Mouse (Mus musculus): ENCODE results near the gene Ppp4r4.
"Not testable (repeated sequence)": the region's sequence is repeated elsewhere in the genome, so short reads cannot be mapped to it uniquely, and the experiment has no call there.

Ppp4r4 gene

DNA sequence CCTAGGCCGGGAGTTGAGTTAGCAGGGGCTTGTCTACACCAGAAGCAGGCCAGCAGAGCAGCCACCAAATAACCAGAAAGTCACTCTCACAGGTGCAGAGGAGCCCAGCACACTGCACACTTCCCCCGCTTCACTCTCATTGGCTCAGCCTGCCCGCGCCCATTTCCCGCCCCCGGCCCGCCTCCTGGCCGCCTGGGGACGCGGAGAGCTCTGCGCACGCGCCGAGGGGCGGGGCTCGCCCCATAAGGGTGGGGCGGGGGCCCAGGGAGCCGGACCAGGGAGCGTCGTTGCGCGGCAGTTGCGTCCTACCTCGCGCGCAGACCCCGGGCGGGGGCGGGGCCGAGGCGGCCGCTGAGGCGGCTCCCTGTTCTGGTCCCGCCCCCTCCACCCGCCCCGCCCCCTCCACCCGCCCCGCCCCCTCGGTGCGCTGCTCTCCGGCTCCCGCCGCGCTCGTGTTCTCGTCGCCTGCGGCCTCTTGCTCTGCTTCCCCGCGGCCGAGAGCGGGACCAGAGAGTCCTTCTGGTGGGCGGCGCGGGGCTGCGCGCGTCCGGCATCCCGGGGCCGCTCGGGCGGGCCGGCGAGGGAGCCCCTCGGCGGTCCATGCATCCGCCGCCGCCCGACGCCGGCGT is at the start of gene Ppp4r4:
Gene Ppp4r4 (plus strand): TSS at position 264 of the 629 bp plus-strand sequence.
- peak; percentile 91 to 93 for DNase-seq (ENCODE audit: low spot score in 2 of 2)

- no peak for DNase-seq (ENCODE audit: low spot score in 2 of 2)
Observed at GRCm38 (mm10) chr12:103482781-103483180, 49.3 kb upstream of the Ppp4r4 start.

GRCm38 (mm10) chr12:103484200-103484972 is 47.7 kb upstream of the Ppp4r4 start:
- DNase-seq (ENCODE audit: low spot score in 2 of 2), result not testable (repeated sequence)

- DNase-seq (ENCODE audit: low spot score in 2 of 2), result no peak
Observed at GRCm38 (mm10) chr12:103486726-103487125, 45.4 kb upstream of the Ppp4r4 start.

- no peak for DNase-seq (ENCODE audit: low spot score in 2 of 2)
Observed at GRCm38 (mm10) chr12:103487276-103487675, 44.8 kb upstream of the Ppp4r4 start.

- no peak for DNase-seq (ENCODE audit: low spot score in 2 of 2)
Observed at GRCm38 (mm10) chr12:103487750-103488149, 44.3 kb upstream of the Ppp4r4 start.

GRCm38 (mm10) chr12:103491091-103491730 is 40.9 kb upstream of the Ppp4r4 start:
- no peak for DNase-seq (ENCODE audit: low spot score in 2 of 2)

DNA sequence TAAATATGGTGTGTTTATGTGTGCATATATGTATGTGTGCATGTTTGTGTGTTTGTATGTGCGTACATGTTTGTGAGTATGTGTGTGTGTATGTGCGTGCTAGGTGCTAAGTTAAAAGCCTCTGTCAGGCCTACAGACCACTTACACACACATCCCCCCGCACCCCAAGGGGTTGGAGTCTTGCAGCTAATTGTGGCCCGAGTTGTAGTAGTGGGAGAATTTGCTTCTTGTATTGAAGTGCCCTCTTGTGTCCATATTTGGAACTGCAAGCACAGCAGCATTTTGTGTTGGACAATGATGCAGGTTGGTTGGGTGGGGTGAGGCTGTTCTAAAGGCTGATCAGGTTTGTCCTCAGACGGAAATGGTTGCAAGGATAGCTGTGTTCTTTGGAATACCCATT is 39.3 kb upstream of the Ppp4r4 start:
- peak; percentile 70 to 74 for DNase-seq (ENCODE audit: low spot score in 2 of 2)

- no peak for DNase-seq (ENCODE audit: low spot score in 2 of 2)
Observed at GRCm38 (mm10) chr12:103494486-103494885, 37.6 kb upstream of the Ppp4r4 start.

GRCm38 (mm10) chr12:103498768-103499167 is 33.3 kb upstream of the Ppp4r4 start:
- DNase-seq (ENCODE audit: low spot score in 2 of 2), result no peak

- peak in 1 of 2 experiments; percentile 45 for DNase-seq (ENCODE audit: low spot score in 2 of 2)
Observed at GRCm38 (mm10) chr12:103499261-103499660, 32.8 kb upstream of the Ppp4r4 start.

DNA sequence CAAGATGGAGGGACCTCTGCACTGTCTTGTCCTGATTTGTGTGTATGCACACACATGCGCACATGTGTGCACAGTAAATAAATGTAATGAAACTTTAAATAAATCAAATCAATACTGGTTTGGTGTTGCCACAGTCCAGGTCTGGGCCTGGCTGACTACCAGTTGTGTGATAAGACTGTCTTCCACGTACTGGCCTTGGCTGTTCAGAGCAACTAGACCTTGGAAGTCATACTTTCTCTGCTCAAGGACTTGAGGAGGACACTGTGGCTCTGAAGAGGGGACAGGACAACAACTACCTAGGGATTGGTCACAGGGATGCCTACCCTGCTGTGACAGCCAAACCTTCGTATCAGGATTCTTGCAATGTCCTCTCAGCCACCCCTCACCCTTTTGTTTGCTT is 28.8 kb upstream of the Ppp4r4 start:
- DNase-seq (ENCODE audit: low spot score in 2 of 2), result no peak

GRCm38 (mm10) chr12:103504402-103504801 is 27.7 kb upstream of the Ppp4r4 start:
- no peak for DNase-seq (ENCODE audit: low spot score in 2 of 2)

GRCm38 (mm10) chr12:103508346-103508745 is 23.7 kb upstream of the Ppp4r4 start:
- no peak for DNase-seq (ENCODE audit: low spot score in 2 of 2)

- peak; percentile 69 for DNase-seq (ENCODE audit: low spot score in 2 of 2)
Observed at GRCm38 (mm10) chr12:103509893-103510292, 22.2 kb upstream of the Ppp4r4 start.

GRCm38 (mm10) chr12:103511586-103511985 is 20.5 kb upstream of the Ppp4r4 start:
- no peak for DNase-seq (ENCODE audit: low spot score in 2 of 2)

- DNase-seq (ENCODE audit: low spot score in 2 of 2), result no peak
Observed at GRCm38 (mm10) chr12:103513039-103513438, 19.0 kb upstream of the Ppp4r4 start.

DNA sequence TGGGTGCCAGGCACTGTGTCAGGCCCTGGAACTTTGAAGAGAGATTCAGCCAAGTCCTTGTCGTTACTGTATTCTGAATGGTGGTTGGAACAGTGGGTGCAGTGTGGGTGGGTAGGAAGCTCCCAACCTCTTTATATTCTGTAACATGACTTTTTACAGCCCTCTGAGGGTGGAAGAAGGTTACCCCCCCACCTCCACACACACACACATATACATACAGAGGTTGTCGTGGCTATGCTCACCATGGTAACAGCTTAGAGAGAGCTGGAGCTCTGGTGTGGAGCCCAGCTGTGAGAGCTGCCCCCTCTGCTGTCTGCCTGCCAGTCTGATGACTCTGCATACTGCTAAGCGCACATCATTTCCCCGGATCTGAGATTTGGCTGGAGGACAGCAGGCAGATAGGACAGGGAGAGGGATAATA is 18.6 kb upstream of the Ppp4r4 start:
- DNase-seq (ENCODE audit: low spot score in 2 of 2), result peak; percentile 66 to 76

GRCm38 (mm10) chr12:103514354-103514753 is 17.7 kb upstream of the Ppp4r4 start:
- peak; percentile 60 to 74 for DNase-seq (ENCODE audit: low spot score in 2 of 2)

DNA sequence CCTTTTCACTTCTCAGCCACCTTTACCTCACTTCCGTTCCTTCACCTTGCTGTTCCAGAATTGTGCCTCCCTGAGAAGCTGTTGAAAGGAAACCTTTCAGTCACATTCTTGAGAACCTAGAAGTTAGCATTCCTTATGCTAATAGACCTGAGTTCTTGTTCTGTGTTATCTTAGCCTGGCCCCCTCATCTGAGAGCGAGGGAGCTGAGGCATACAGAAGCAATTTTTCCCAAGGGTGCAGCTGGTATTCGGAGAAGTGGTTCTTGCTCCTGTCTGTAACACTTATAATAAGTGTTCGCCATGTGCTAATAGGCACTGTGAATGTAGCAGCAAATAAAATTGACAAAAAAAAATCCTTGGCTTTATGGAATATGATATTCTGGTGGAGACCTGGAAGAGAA is 16.4 kb upstream of the Ppp4r4 start:
- no peak for DNase-seq (ENCODE audit: low spot score in 2 of 2)

GRCm38 (mm10) chr12:103518640-103519039 is 13.4 kb upstream of the Ppp4r4 start:
- no peak for DNase-seq (ENCODE audit: low spot score in 2 of 2)

GRCm38 (mm10) chr12:103530596-103530995 is 1.5 kb upstream of the Ppp4r4 start:
- no peak for DNase-seq (ENCODE audit: low spot score in 2 of 2)
